Mouse (Mus musculus) testis, postnatal 14 days (tissue): ENCODE measurements at regions not wholly inside any gene's neighbourhood (a gene's known extent, or its start where the extent isn't known, plus 50 kb on each side); places are given as distances from the start of the nearest gene placed in this dataset.

Experiments used
- DNase-seq: peaks from one replicate; pipeline ENCODE4 v3.0.0; 2021; ENCODE audit warnings: low spot score

- no peak for DNase-seq
These were observed 69.2 kb upstream of the Cited2 start for GRCm38 (mm10) chr10:17653785-17654184.

GRCm38 (mm10) chr10:17654308-17654858 lies 68.6 kb upstream of the Cited2 start:
- no peak for DNase-seq

- DNase-seq, result no peak
These were observed 67.5 kb upstream of the Cited2 start for GRCm38 (mm10) chr10:17655459-17656051.

GRCm38 (mm10) chr10:17656305-17656704 lies 66.7 kb upstream of the Cited2 start:
- DNase-seq, result no peak

GRCm38 (mm10) chr10:17656872-17657482 lies 66.0 kb upstream of the Cited2 start:
- DNase-seq, result no peak

- no peak for DNase-seq
These were observed 63.4 kb upstream of the Cited2 start for GRCm38 (mm10) chr10:17659575-17659974.

- DNase-seq, result no peak
These were observed 62.1 kb upstream of the Cited2 start for GRCm38 (mm10) chr10:17660836-17661452.

- no peak for DNase-seq
These were observed 56.9 kb upstream of the Cited2 start for GRCm38 (mm10) chr10:17666089-17666488.

- DNase-seq, result no peak
These were observed 53.6 kb upstream of the Cited2 start for GRCm38 (mm10) chr10:17669401-17669800.
